Mouse (Mus musculus) E14TG2a.4 (cell line): ENCODE data around the gene Hsd11b1.

Experiments used
- H3K27me3 ChIP-seq: 2 replicates; pipeline ENCODE4 v1.6.1; 2014; ENCODE audit warnings: low read length, control low read depth; ENCODE audit not compliant: insufficient read depth
- H3K36me3 ChIP-seq: 2 replicates; pipeline ENCODE4 v1.6.1; 2014; ENCODE audit warnings: low read length, control low read depth; ENCODE audit not compliant: insufficient read depth
- H3K4me1 ChIP-seq: replicated peaks from 2 replicates; pipeline ENCODE4 v1.6.1; 2014; ENCODE audit warnings: low read depth, low read length, control low read depth
- H3K4me3 ChIP-seq: replicated peaks from 2 replicates; pipeline ENCODE4 v1.5.1; 2014; ENCODE audit warnings: mild to moderate bottlenecking, low read length
- H3K9me3 ChIP-seq: 2 replicates; pipeline ENCODE4 v1.6.1; 2014; ENCODE audit warnings: low read length, control low read depth
- CTCF ChIP-seq: conservative IDR thresholded peaks from 2 replicates; pipeline ENCODE4 v1.5.1; 2014; ENCODE audit warnings: low read length
- NANOG ChIP-seq: IDR thresholded peaks from 2 replicates; pipeline ENCODE4 v1.6.1; 2014; ENCODE audit warnings: borderline replicate concordance, low read length, mixed read lengths
- POU5F1 ChIP-seq: IDR thresholded peaks from 2 replicates; pipeline ENCODE4 v1.6.1; 2014; ENCODE audit warnings: low read length, borderline replicate concordance

The Hsd11b1 gene

GRCm38 (mm10) chr1:193301216-193302092 is 37.6 kb upstream of the Hsd11b1 start:
- H3K27me3 ChIP-seq: peaks cover 12% of the 10 kb centered on the region
- no peaks in the 10 kb centered on the region for H3K36me3 ChIP-seq
- H3K4me1 ChIP-seq: peaks cover 15% of the 10 kb centered on the region
- H3K4me3 ChIP-seq: peak overlapping the region; percentile 48
- TF ChIP-seq POU5F1 (no peak), CTCF (no peak)
- no peaks in the 10 kb centered on the region for H3K9me3 ChIP-seq

- peaks cover 15% of the 10 kb centered on the region for H3K4me1 ChIP-seq
- no peaks in the 10 kb centered on the region for H3K9me3 ChIP-seq
- H3K36me3 ChIP-seq: no peaks in the 10 kb centered on the region
- TF ChIP-seq NANOG: no peak
- H3K27me3 ChIP-seq: peaks cover 12% of the 10 kb centered on the region
- H3K4me3 ChIP-seq: no peak overlapping the region
Observed at GRCm38 (mm10) chr1:193299995-193300394, 36.1 kb upstream of the Hsd11b1 start.

GRCm38 (mm10) chr1:193298141-193298765 is 34.4 kb upstream of the Hsd11b1 start:
- Histone ChIP-seq H3K4me3 (no peak overlapping the region), H3K4me1 (peaks cover 15% of the 10 kb centered on the region), H3K36me3 (no peaks in the 10 kb centered on the region), H3K9me3 (no peaks in the 10 kb centered on the region), H3K27me3 (peaks cover 7% of the 10 kb centered on the region; the same call in 1 of the 2 replicates)
- no peak for TF ChIP-seq NANOG
- TF ChIP-seq CTCF: no peak
- no peak for TF ChIP-seq POU5F1

- no peaks in the 10 kb centered on the region for H3K36me3 ChIP-seq
- H3K9me3 ChIP-seq: no peaks in the 10 kb centered on the region
- TF ChIP-seq NANOG (no peak), CTCF (no peak), POU5F1 (no peak)
- H3K4me3 ChIP-seq: no peak overlapping the region
- H3K4me1 ChIP-seq: no peaks in the 10 kb centered on the region
- peaks cover 3% of the 10 kb centered on the region; the same call in 1 of the 2 replicates for H3K27me3 ChIP-seq
Observed at GRCm38 (mm10) chr1:193295920-193296319, 32.0 kb upstream of the Hsd11b1 start.

GRCm38 (mm10) chr1:193293926-193294325 is 30.1 kb upstream of the Hsd11b1 start:
- H3K27me3 ChIP-seq: no peaks in the 10 kb centered on the region
- H3K36me3 ChIP-seq: no peaks in the 10 kb centered on the region
- H3K4me1 ChIP-seq: no peaks in the 10 kb centered on the region
- TF ChIP-seq NANOG (no peak), POU5F1 (no peak), CTCF (no peak)
- H3K4me3 ChIP-seq: no peak overlapping the region
- H3K9me3 ChIP-seq: no peaks in the 10 kb centered on the region

GRCm38 (mm10) chr1:193293039-193293438 is 29.2 kb upstream of the Hsd11b1 start:
- TF ChIP-seq CTCF (no peak), NANOG (no peak), POU5F1 (no peak)
- H3K4me1 ChIP-seq: no peaks in the 10 kb centered on the region
- H3K9me3 ChIP-seq: no peaks in the 10 kb centered on the region
- no peak overlapping the region for H3K4me3 ChIP-seq
- H3K36me3 ChIP-seq: no peaks in the 10 kb centered on the region
- H3K27me3 ChIP-seq: no peaks in the 10 kb centered on the region

GRCm38 (mm10) chr1:193290686-193291085 is 26.8 kb upstream of the Hsd11b1 start:
- H3K36me3 ChIP-seq: no peaks in the 10 kb centered on the region
- H3K9me3 ChIP-seq: no peaks in the 10 kb centered on the region
- H3K4me1 ChIP-seq: no peaks in the 10 kb centered on the region
- H3K4me3 ChIP-seq: no peak overlapping the region
- TF ChIP-seq POU5F1 (no peak), NANOG (no peak), CTCF (no peak)
- H3K27me3 ChIP-seq: no peaks in the 10 kb centered on the region

GRCm38 (mm10) chr1:193289914-193290313 is 26.0 kb upstream of the Hsd11b1 start:
- Histone ChIP-seq H3K27me3 (no peaks in the 10 kb centered on the region), H3K36me3 (no peaks in the 10 kb centered on the region), H3K4me1 (no peaks in the 10 kb centered on the region), H3K4me3 (no peak overlapping the region), H3K9me3 (no peaks in the 10 kb centered on the region)
- TF ChIP-seq NANOG (no peak), CTCF (no peak), POU5F1 (no peak)

GRCm38 (mm10) chr1:193289076-193289475 is 25.2 kb upstream of the Hsd11b1 start:
- H3K27me3 ChIP-seq: no peaks in the 10 kb centered on the region
- H3K9me3 ChIP-seq: no peaks in the 10 kb centered on the region
- H3K4me1 ChIP-seq: no peaks in the 10 kb centered on the region
- H3K4me3 ChIP-seq: no peak overlapping the region
- H3K36me3 ChIP-seq: no peaks in the 10 kb centered on the region
- no peak for TF ChIP-seq NANOG
- TF ChIP-seq POU5F1: no peak
- TF ChIP-seq CTCF: no peak
